Mouse (Mus musculus) kidney, embryonic 16.5 days (tissue): ENCODE measurements at regions not wholly inside any gene's neighbourhood (a gene's known extent, or its start where the extent isn't known, plus 50 kb on each side); places are given as distances from the start of the nearest gene placed in this dataset.

Experiments
- ATAC-seq: fragments of 200-750 bp; cut with Nextera tagmentation; 2 replicates; pipeline ENCODE4 v1.8.0; 2017; ENCODE audit warnings: moderate TSS enrichment; ENCODE audit not compliant: low FRiP score, low TSS enrichment
- H3K27ac ChIP-seq: fragments of 300-500 bp; sonication (generic); 2 replicates; pipeline ENCODE4 v1.5.1; 2014; ENCODE audit warnings: low read length
- H3K27me3 ChIP-seq: fragments of 300-500 bp; sonication (generic); 2 replicates; pipeline ENCODE4 v1.6.1; 2014; ENCODE audit warnings: low read length, control low read depth, mixed read lengths; ENCODE audit not compliant: insufficient read depth
- H3K36me3 ChIP-seq: fragments of 300-500 bp; sonication (generic); 2 replicates; pipeline ENCODE4 v1.6.1; 2014; ENCODE audit warnings: low read length, control low read depth, mixed read lengths; ENCODE audit not compliant: insufficient read depth
- H3K4me1 ChIP-seq: fragments of 300-500 bp; sonication (generic); 2 replicates; pipeline ENCODE4 v1.6.1; 2014; ENCODE audit warnings: low read length, control low read depth, mixed read lengths; ENCODE audit not compliant: insufficient read depth
- H3K4me2 ChIP-seq: fragments of 300-500 bp; sonication (generic); replicated peaks from 2 replicates; pipeline ENCODE4 v1.6.1; 2014; ENCODE audit warnings: low read depth, low read length
- H3K4me3 ChIP-seq: fragments of 300-500 bp; sonication (generic); 2 replicates; pipeline ENCODE4 v1.5.1; 2014; ENCODE audit warnings: mild to moderate bottlenecking, low read length
- H3K9ac ChIP-seq: fragments of 300-500 bp; sonication (generic); replicated peaks from 2 replicates; pipeline ENCODE4 v1.6.1; 2014; ENCODE audit warnings: low read length
- H3K9me3 ChIP-seq: fragments of 300-500 bp; sonication (generic); 2 replicates; pipeline ENCODE4 v1.6.1; 2016; ENCODE audit warnings: low read length, control low read depth
- WGBS: fragments of 180-500 bp; shearing (Covaris S2); extraction: QIAGEN DNeasy Blood & Tissue Kit; methylation state at CpG from one replicate; pipeline ENCODE4 v1.1.7; 2014; 5-methylcytosine and 5-hydroxymethylcytosine counted together

GRCm38 (mm10) chr5:112154650-112155049 is 97.7 kb downstream of the Cryba4 start:
- no peak overlapping the region for H3K9ac ChIP-seq
- no peak for ATAC-seq
- H3K27me3 ChIP-seq = peaks cover 28% of the 10 kb centered on the region
- no peak overlapping the region for H3K4me3 ChIP-seq
- 57% methylated on average over 4 of the region's 4 CpGs for WGBS
- H3K4me2 ChIP-seq = no peak overlapping the region
- H3K4me1 ChIP-seq = peaks cover 4% of the 10 kb centered on the region
- no peak overlapping the region for H3K27ac ChIP-seq
- no peaks in the 10 kb centered on the region for H3K36me3 ChIP-seq
- no peaks in the 10 kb centered on the region for H3K9me3 ChIP-seq

- Histone ChIP-seq H3K9me3 (no peaks in the 10 kb centered on the region), H3K36me3 (no peaks in the 10 kb centered on the region), H3K27ac (no peak overlapping the region), H3K9ac (no peak overlapping the region), H3K4me3 (no peak overlapping the region), H3K4me1 (peaks cover 4% of the 10 kb centered on the region), H3K27me3 (peaks cover 28% of the 10 kb centered on the region), H3K4me2 (no peak overlapping the region)
- no peak for ATAC-seq
- 65% methylated on average over 6 of the region's 6 CpGs for WGBS
Measured at GRCm38 (mm10) chr5:112155051-112155450, 97.3 kb downstream of the Cryba4 start.

GRCm38 (mm10) chr5:112156005-112156404 is 96.3 kb downstream of the Cryba4 start:
- H3K27ac ChIP-seq = no peak overlapping the region
- H3K4me2 ChIP-seq = no peak overlapping the region
- peaks cover 4% of the 10 kb centered on the region for H3K4me1 ChIP-seq
- 54% methylated on average over 1 of the region's 1 CpGs for WGBS
- H3K9ac ChIP-seq = no peak overlapping the region
- ATAC-seq = no peak
- H3K27me3 ChIP-seq = peaks cover 28% of the 10 kb centered on the region
- H3K36me3 ChIP-seq = no peaks in the 10 kb centered on the region
- H3K9me3 ChIP-seq = no peaks in the 10 kb centered on the region
- H3K4me3 ChIP-seq = no peak overlapping the region

GRCm38 (mm10) chr5:112166410-112167175 is 85.7 kb downstream of the Cryba4 start:
- Histone ChIP-seq H3K9me3 (peaks cover 4% of the 10 kb centered on the region; the same call in 1 of the 2 replicates), H3K9ac (no peak overlapping the region), H3K4me3 (no peak overlapping the region), H3K4me2 (no peak overlapping the region), H3K27me3 (no peaks in the 10 kb centered on the region), H3K36me3 (no peaks in the 10 kb centered on the region), H3K4me1 (no peaks in the 10 kb centered on the region), H3K27ac (no peak overlapping the region)
- WGBS = 62% methylated on average over 11 of the region's 11 CpGs
- ATAC-seq = no peak

GRCm38 (mm10) chr5:112167790-112168189 is 84.5 kb downstream of the Cryba4 start:
- Histone ChIP-seq H3K36me3 (no peaks in the 10 kb centered on the region), H3K9ac (no peak overlapping the region), H3K27ac (no peak overlapping the region), H3K4me1 (no peaks in the 10 kb centered on the region), H3K9me3 (peaks cover 4% of the 10 kb centered on the region; the same call in 1 of the 2 replicates), H3K27me3 (no peaks in the 10 kb centered on the region), H3K4me3 (no peak overlapping the region), H3K4me2 (no peak overlapping the region)
- ATAC-seq = no peak
- WGBS = 77% methylated on average over 10 of the region's 10 CpGs

GRCm38 (mm10) chr5:112171325-112171724 is 81.0 kb downstream of the Cryba4 start:
- WGBS = 78% methylated on average over 2 of the region's 2 CpGs
- peak; percentile 35; the same call in 1 of the 2 replicates for ATAC-seq
- Histone ChIP-seq H3K36me3 (no peaks in the 10 kb centered on the region), H3K9me3 (peaks cover 4% of the 10 kb centered on the region; the same call in 1 of the 2 replicates), H3K4me1 (no peaks in the 10 kb centered on the region), H3K27ac (no peak overlapping the region), H3K4me3 (no peak overlapping the region), H3K27me3 (no peaks in the 10 kb centered on the region), H3K4me2 (no peak overlapping the region), H3K9ac (no peak overlapping the region)

- peak overlapping the region; percentile 54 for H3K4me2 ChIP-seq
- H3K27me3 ChIP-seq = no peaks in the 10 kb centered on the region
- no peaks in the 10 kb centered on the region for H3K36me3 ChIP-seq
- peak overlapping the region; percentile 44; the same call in 1 of the 2 replicates for H3K9ac ChIP-seq
- WGBS = 10% methylated on average over 25 of the region's 25 CpGs
- ATAC-seq = peak; percentile 51; the same call in 1 of the 2 replicates
- H3K9me3 ChIP-seq = no peaks in the 10 kb centered on the region
- H3K4me1 ChIP-seq = peaks cover 2% of the 10 kb centered on the region; the same call in 1 of the 2 replicates
- peak overlapping the region; percentile 38 for H3K4me3 ChIP-seq
- H3K27ac ChIP-seq = no peak overlapping the region
Measured at GRCm38 (mm10) chr5:112179213-112180057, 72.9 kb downstream of the Cryba4 start.

- Histone ChIP-seq H3K4me2 (no peak overlapping the region), H3K36me3 (no peaks in the 10 kb centered on the region), H3K4me3 (no peak overlapping the region), H3K27ac (no peak overlapping the region), H3K4me1 (peaks cover 2% of the 10 kb centered on the region; the same call in 1 of the 2 replicates), H3K27me3 (no peaks in the 10 kb centered on the region), H3K9ac (no peak overlapping the region), H3K9me3 (no peaks in the 10 kb centered on the region)
- WGBS = 44% methylated on average over 8 of the region's 8 CpGs
- ATAC-seq = no peak
Measured at GRCm38 (mm10) chr5:112182775-112183174, 69.5 kb downstream of the Cryba4 start.

GRCm38 (mm10) chr5:112195667-112196066 is 56.7 kb downstream of the Cryba4 start:
- H3K9me3 ChIP-seq = no peaks in the 10 kb centered on the region
- H3K4me2 ChIP-seq = no peak overlapping the region
- no peak for ATAC-seq
- H3K4me1 ChIP-seq = no peaks in the 10 kb centered on the region
- 38% methylated on average over 6 of the region's 6 CpGs for WGBS
- no peak overlapping the region for H3K27ac ChIP-seq
- no peaks in the 10 kb centered on the region for H3K36me3 ChIP-seq
- H3K9ac ChIP-seq = no peak overlapping the region
- no peaks in the 10 kb centered on the region for H3K27me3 ChIP-seq
- no peak overlapping the region for H3K4me3 ChIP-seq
